ENCODE assay signal across 12 mouse cellular contexts in genomic region chr6:136542105-136542504, GRCm38 (mm10). TPM values are rescaled to one million over a fixed set of nuclear protein-coding genes. Genes with fewer than 3 reads are reported as not detected.
A peak's percentile ranks its signal among the peaks of the same experiment; 100 is the strongest.
DNase-seq lines count a peak whose midpoint lies in the region; ATAC-seq and TF ChIP-seq lines count a peak whose summit lies in the region.
"Had no signal": no experiment of that assay in that cellular context is flagged by ENCODE, and none has a peak within 500 bp of the region (broad histone marks: within the 10 kb centered on the region; RNA-seq: fewer than 3 reads in every experiment).

No protein-coding gene starts in this region.

- peak overlapping the region; percentile 86 for H3K27ac ChIP-seq in gastrocnemius, adult 2 months
- peak overlapping the region; percentile 28; the same call in 1 of the 2 replicates for H3K27ac ChIP-seq in left cerebral cortex, adult 2 months
- H3K27ac ChIP-seq in hindbrain, embryonic 12.5 days, result peak overlapping the region; percentile 83
- H3K27ac ChIP-seq in midbrain, embryonic 15.5 days, result peak overlapping the region; percentile 55
- H3K27ac ChIP-seq: macrophage had no signal

- no peaks in the 10 kb centered on the region for H3K9me3 ChIP-seq in hindbrain, embryonic 12.5 days (replicated peaks)
- no peaks in the 10 kb centered on the region for H3K9me3 ChIP-seq in midbrain, embryonic 15.5 days

- no peak overlapping the region for H3K4me3 ChIP-seq in gastrocnemius, adult 2 months
- H3K4me3 ChIP-seq in left cerebral cortex, adult 2 months, result no peak overlapping the region
- no peak overlapping the region for H3K4me3 ChIP-seq in hindbrain, embryonic 12.5 days
- H3K4me3 ChIP-seq in midbrain, embryonic 15.5 days, result no peak overlapping the region

- H3K4me1 ChIP-seq in hindbrain, embryonic 12.5 days, result peaks cover 35% of the 10 kb centered on the region
- peaks cover 36% of the 10 kb centered on the region for H3K4me1 ChIP-seq in midbrain, embryonic 15.5 days

- no peaks in the 10 kb centered on the region for H3K27me3 ChIP-seq in hindbrain, embryonic 12.5 days
- no peaks in the 10 kb centered on the region for H3K27me3 ChIP-seq in midbrain, embryonic 15.5 days (replicated peaks)

- no peak for ATAC-seq in hindbrain, embryonic 12.5 days (ENCODE audit: low FRiP score)
- ATAC-seq in midbrain, embryonic 15.5 days (replicated peaks), result no peak

- WGBS in hindbrain, embryonic 12.5 days, result 86% methylated on average over 1 of the region's 1 CpGs
- 60% methylated on average over 1 of the region's 1 CpGs for WGBS in midbrain, embryonic 15.5 days

- no peak overlapping the region for H3K9ac ChIP-seq in hindbrain, embryonic 12.5 days
- no peak overlapping the region for H3K9ac ChIP-seq in midbrain, embryonic 15.5 days

- no peak for TF ChIP-seq CTCF in gastrocnemius, adult 2 months (IDR thresholded peaks at IDR 0.05)
- no peak for TF ChIP-seq CTCF in left cerebral cortex, adult 2 months (IDR thresholded peaks at IDR 0.05)

- H3K4me2 ChIP-seq in hindbrain, embryonic 12.5 days (replicated peaks), result no peak overlapping the region
- no peak overlapping the region for H3K4me2 ChIP-seq in midbrain, embryonic 15.5 days

- peaks cover 7% of the 10 kb centered on the region; the same call in 1 of the 2 replicates for H3K36me3 ChIP-seq in hindbrain, embryonic 12.5 days
- H3K36me3 ChIP-seq in midbrain, embryonic 15.5 days (replicated peaks), result no peaks in the 10 kb centered on the region

- intact Hi-C loops in gastrocnemius, adult 2 months (cut with DNase I), result loop anchor here (10.0 kb wide), 1 partner anchor 263 kb away; the partner anchor contains the start of genes H2afj and Hist4h4
- intact Hi-C loops in gastrocnemius, postnatal 14 days (cut with DNase I; ENCODE audit: low total_unique reads), result no loop called here
- intact Hi-C loops in left cerebral cortex, adult 2 months (cut with DNase I), result no loop called here
- intact Hi-C loops in left cerebral cortex, postnatal 4 days (cut with DNase I), result no loop called here

- DNase-seq in gastrocnemius, adult 2 months, result no peak
- DNase-seq in gastrocnemius, postnatal 14 days, result no peak
- no peak for DNase-seq in left cerebral cortex, adult 2 months (ENCODE audit: extremely low spot score in 1 of 2, low spot score in 2 of 2)
- no peak for DNase-seq in left cerebral cortex, postnatal 4 days
- DNase-seq in urinary bladder, postnatal 4 days (ENCODE audit: low spot score in 2 of 2), result no peak
- DNase-seq in cerebellum, adult 9-10 months, result no peak
- DNase-seq: kidney, postnatal 4 days; liver; thymus, postnatal 14 days had no signal

RNA-seq across cellular contexts. Expression of gene Atf7ip, which starts 36.1 kb away (rescaled TPM):
- 10 to 100 TPM; 43.4 to 46.9 TPM for total RNA-seq in gastrocnemius, adult 2 months (2021)
- 10 to 100 TPM; 32.8 to 51.9 TPM for total RNA-seq in gastrocnemius, postnatal 14 days (2021)
- total RNA-seq in left cerebral cortex, adult 2 months (2021), result 100 to 1,000 TPM; 119 to 122 TPM
- total RNA-seq in left cerebral cortex, postnatal 4 days (2021), result 100 to 1,000 TPM; 142 TPM
- 63.8 and 77.2 TPM in 2 replicates for polyA plus RNA-seq in hindbrain, embryonic 12.5 days (2016; fragmentation: Nextera tagmentation; extraction: Ambion mirVana)
- 43.4 and 44.7 TPM in 2 replicates for polyA plus RNA-seq in midbrain, embryonic 15.5 days (2015; fragmentation: Nextera tagmentation; extraction: Ambion mirVana)

Comparison
In these comparisons a context has a peak if more than half of its experiments do, and no peak if none do; other contexts are left out.
1. H3K27ac ChIP-seq: peak in every context shown above with its lines; median percentile 86 in gastrocnemius, adult 2 months; 83 in hindbrain, embryonic 12.5 days; 55 in midbrain, embryonic 15.5 days; 28 in left cerebral cortex, adult 2 months.